Mouse (Mus musculus): ENCODE results near the gene Pank4. TPM values are rescaled to one million over a fixed set of nuclear protein-coding genes. Genes with fewer than 3 reads are reported as not detected.

The Pank4 gene
- total RNA-seq, 2 experiments from 2014 or later = 32.4 to 39.2 TPM

DNA sequence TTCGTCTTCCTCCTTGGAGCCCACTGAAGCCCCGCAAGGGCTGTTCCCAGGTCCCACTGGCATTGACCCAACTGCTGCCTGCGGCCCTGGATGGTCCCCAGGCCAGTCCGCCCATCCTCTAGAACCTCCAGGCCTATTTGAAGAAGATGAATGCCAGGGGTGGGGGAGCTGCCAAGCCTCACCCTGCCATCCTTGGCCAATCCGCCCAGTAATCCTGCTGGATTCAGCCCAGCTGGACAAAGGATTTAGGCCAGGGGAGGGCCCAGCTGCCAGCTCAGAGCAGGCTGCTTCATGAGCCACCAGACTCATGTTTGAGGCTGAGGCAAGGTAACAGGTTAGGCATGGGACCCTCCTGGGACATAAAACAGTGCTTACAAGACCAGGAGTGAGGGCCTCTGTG, 46.9 kb downstream of the Pank4 start:
- DNase-seq (ENCODE audit: low spot score in 2 of 2) = no peak

DNA sequence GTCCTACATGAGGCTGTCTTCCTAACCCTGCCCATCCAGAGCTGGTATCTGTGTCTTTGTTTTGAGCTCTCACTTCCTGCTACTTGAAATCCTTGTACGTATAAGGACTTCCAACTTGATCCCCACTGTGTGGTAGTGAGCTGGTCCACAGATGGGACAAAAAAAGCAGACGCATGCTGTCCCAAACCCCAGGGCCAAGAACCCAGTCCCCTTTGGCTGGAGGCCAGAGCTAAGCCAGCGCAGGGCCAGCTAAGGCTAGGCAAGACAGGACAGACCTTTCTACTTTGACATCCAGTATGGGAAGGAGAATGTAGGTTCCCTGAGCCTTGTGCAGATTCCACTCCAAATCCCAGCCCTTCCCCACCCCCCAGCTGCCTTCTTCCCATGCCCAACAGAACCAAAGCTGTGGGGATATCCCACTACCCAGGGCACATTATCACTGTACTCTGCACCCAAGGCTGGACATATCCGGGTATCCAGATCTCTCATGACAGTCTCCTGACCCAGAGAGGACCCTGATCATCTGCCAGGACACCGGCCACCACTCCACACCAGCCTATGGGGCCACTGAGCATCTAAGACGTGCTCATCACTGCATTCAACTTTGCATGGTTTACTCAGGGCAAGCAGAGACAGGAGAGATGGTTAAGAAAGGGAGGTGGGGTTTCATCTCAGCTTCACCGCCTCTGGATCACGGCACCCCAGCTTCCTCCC, 47.5 kb downstream of the Pank4 start:
- no peak for DNase-seq (ENCODE audit: low spot score in 2 of 2)

GRCm38 (mm10) chr4:155012115-155012514, 48.2 kb downstream of the Pank4 start:
- no peak for DNase-seq (ENCODE audit: low spot score in 2 of 2)

DNA sequence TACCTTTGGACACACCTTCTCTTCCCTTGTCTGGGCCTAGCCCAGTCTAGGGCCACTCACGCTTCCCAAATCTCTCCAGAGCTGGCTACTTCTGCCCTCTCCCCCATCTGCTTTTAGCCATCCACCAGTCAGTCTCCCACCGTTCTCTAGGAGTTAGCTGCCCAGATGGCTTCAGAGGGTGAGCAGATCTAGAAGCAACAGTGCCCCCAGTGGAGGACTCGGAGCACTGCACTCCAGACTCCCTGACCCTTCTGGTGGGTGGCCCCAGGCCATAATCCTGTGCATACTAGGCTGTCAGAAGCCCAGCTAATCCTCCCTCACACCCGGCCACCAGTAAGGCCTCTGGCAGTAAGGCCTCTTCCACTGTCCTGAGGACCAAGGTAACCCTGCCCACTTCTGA, 48.9 kb downstream of the Pank4 start:
- DNase-seq (ENCODE audit: low spot score in 2 of 2) = peak in 1 of 2 experiments; percentile 33

- DNase-seq (ENCODE audit: low spot score in 2 of 2) = no peak
Observed at GRCm38 (mm10) chr4:155014244-155014643, 50.3 kb downstream of the Pank4 start.

DNA sequence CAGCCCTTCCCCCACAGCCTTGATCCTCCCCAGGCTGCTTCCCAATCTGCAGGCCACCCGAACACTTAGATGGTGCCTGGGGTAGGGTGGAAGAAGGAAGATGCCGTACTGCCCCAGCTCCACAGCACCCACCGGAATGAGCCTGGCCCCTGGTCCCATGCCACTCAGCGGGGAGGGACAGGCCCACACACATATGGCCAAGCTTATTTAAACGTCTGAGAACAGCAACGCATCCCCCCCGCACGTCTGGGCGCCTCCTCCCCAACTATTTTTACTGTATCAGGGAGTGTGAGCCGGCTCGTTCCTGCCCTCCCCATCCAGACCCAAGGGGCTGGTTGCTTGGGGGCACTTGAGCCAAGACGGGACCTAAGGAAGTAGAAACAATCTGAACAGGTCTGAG, 50.9 kb downstream of the Pank4 start:
- DNase-seq (ENCODE audit: low spot score in 2 of 2) = no peak

GRCm38 (mm10) chr4:155015550-155015949, 51.6 kb downstream of the Pank4 start:
- DNase-seq (ENCODE audit: low spot score in 2 of 2) = no peak

GRCm38 (mm10) chr4:155016807-155017206, 52.9 kb downstream of the Pank4 start:
- no peak for DNase-seq (ENCODE audit: low spot score in 2 of 2)

- DNase-seq (ENCODE audit: low spot score in 2 of 2) = no peak
Observed at GRCm38 (mm10) chr4:155017253-155017878, 53.4 kb downstream of the Pank4 start.

- DNase-seq (ENCODE audit: low spot score in 2 of 2) = no peak
Observed at GRCm38 (mm10) chr4:155018066-155018465, 54.1 kb downstream of the Pank4 start.

GRCm38 (mm10) chr4:155018601-155019335, 54.8 kb downstream of the Pank4 start:
- DNase-seq (ENCODE audit: low spot score in 2 of 2) = no peak

- DNase-seq (ENCODE audit: low spot score in 2 of 2) = no peak
Observed at GRCm38 (mm10) chr4:155019336-155019847, 55.5 kb downstream of the Pank4 start.

DNA sequence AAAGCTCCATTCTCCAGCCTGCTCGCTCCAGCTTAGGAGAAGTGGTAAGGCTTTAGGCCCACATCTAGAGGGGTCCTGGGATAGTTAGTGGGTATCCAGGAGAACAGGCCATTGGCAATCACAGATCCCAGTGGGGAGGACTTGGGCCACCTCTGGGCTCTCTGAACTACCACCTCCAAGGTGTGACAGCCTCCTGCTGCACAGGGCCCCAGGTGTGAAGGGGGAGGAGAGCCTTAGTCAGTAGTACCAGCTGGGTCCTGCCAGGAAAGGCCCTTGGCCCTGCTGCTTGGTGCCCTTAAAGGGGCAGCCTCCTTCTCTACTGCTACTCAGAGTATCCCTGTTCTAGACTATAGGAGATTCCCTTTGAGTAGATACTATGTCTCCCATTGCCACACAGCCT, 56.2 kb downstream of the Pank4 start:
- DNase-seq (ENCODE audit: low spot score in 2 of 2) = no peak

DNA sequence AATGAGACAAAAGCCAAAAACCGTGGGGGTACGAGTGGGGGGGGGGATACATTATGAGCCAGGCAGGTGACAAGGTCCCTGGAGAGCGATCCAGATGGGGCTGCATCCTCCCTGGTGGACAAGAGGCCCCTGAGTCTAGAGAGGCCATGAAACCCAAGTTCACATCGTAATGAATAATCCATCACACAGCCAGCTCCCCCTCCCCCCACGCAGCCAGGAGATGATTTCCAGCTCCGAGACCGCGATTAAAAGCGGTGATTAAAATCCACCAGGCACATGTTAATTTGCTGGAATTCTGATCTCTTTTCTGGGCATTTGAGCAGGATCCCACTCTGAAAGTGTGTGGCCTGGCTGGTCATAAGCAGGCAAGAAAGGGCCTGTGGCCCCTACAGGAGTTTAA, 56.9 kb downstream of the Pank4 start:
- no peak for DNase-seq (ENCODE audit: low spot score in 2 of 2)

- no peak for DNase-seq (ENCODE audit: low spot score in 2 of 2)
Observed at GRCm38 (mm10) chr4:155022228-155022855, 58.4 kb downstream of the Pank4 start.

DNA sequence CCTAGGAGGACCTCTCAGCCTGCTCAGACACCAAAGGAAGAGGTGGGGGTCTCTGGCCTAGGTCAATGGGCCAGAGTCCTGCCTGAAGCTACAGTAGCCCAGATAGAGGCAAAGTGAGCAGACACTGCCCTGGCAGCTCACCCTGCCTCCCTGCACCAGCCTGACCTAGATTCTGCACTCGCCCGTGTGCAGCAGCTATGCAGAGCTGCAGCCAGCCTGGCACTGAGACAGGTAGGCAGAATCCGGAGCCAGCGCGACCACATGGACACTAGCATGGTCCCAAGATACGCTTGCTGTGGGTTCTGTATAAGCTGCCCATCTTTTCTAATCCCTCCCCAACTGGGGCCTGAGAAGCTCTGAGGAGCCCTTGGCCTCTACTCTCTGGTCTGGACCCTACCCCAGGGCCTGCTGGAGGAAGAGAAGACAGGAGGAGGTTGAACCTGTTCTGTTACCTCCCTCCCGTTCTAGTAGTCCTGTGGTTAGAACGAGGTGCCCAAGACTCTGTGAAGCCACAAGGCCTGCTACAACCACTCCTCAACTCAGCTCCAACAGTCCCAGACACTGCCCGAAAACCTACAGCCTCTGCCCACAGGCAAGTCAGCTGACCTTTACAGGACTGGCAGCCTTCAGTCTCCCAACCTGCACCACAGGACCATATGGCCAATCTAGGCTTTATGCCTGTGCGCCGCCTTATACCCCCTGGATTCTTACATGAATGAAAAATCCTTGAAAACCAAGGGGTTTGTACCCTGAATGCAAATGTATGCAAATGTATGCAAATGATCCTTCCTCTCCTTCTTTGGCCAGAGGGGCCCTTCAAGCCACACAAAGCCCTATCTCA, 60.5 kb downstream of the Pank4 start:
- no peak for DNase-seq (ENCODE audit: low spot score in 2 of 2)
